Mouse (Mus musculus) embryonic fibroblast, embryonic 13.5 days (primary cell): ENCODE data around the gene Arvcf.

ENCODE experiments used
- CTCF ChIP-seq: IDR thresholded peaks from 2 replicates; pipeline ENCODE4 v1.5.1; 2011; ENCODE audit warnings: mild to moderate bottlenecking, control low read depth, low read length, moderate library complexity, borderline replicate concordance; ENCODE audit not compliant: insufficient read depth
- POLR2A ChIP-seq: IDR thresholded peaks from 2 replicates; pipeline ENCODE4 v1.6.1; 2011; ENCODE audit warnings: low read depth, mild to moderate bottlenecking, control low read depth, low read length, moderate library complexity

- TF ChIP-seq CTCF (no peak), POLR2A (no peak)
These were observed 57.3 kb downstream of the Arvcf start for GRCm38 (mm10) chr16:18405091-18405854.
